Mouse (Mus musculus): ENCODE results near the gene Tbc1d19. TPM values are rescaled to one million over a fixed set of nuclear protein-coding genes. Genes with fewer than 3 reads are reported as not detected.

Gene Tbc1d19
- polyA plus RNA-seq, 1 experiment from 2014 or later = 36.9 TPM

DNA sequence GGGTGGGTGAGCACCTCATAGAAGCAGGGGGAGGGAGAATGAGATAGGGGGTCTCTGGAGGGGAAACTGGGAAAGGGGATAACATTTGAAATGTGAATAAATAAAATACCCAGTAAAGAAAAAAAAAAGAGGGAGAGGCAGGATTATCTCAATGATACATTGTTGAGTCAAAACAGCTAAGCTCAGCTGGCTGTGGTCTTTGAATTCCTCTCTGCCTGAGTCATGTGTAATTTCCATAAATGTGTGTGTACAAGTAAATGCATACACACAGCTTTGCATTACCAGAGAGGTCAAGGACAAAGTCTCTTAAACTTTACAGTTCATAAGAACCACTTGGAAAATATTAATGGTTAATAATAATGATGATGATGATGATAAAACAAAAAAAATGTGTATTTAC lies 143.8 kb downstream of the Tbc1d19 start:
- no peaks in the 10 kb centered on the region for H3K27me3 ChIP-seq (replicated peaks)
- no peak for ATAC-seq (ENCODE audit: insufficient number of reproducible peaks, low FRiP score)
- H3K27ac ChIP-seq (ENCODE audit: poor library complexity, severe bottlenecking) = no peak overlapping the region

More for the DNA sequence above, 143.8 kb downstream of the Tbc1d19 start:
- Histone ChIP-seq H3K36me3 (no peaks in the 10 kb centered on the region), H3K4me2 (no peak overlapping the region), H3K4me3 (no peak overlapping the region), H3K4me1 (replicated peaks) (peaks cover 16% of the 10 kb centered on the region; the same call in 1 of the 2 replicates), H3K9me3 (replicated peaks) (0 out of 2 replicates have a peak, but pooled peaks cover 3% of the 10 kb centered on the region), H3K9ac (no peak overlapping the region)

Other genes starting within 250 kb of the Tbc1d19 start
- gene Cckar, start 101.9 kb upstream of the Tbc1d19 start, polyA plus RNA-seq (2016; fragmentation: Nextera tagmentation; extraction: Ambion mirVana) = 0.89 and 1.6 TPM in 2 replicates
- gene Stim2, start 188.9 kb downstream of the Tbc1d19 start, polyA plus RNA-seq (2016; fragmentation: Nextera tagmentation; extraction: Ambion mirVana) = 15.7 and 17.9 TPM in 2 replicates

Data from heart, embryonic 12.5 days (tissue).